Mouse (Mus musculus) bone marrow, adult 2 months (tissue): ENCODE measurements around the gene Rsg1. TPM values are rescaled to one million over a fixed set of nuclear protein-coding genes. Genes with fewer than 3 reads are reported as not detected.

Experiments
- H3K27ac ChIP-seq: fragments of 200-500 bp; 2 replicates; pipeline ENCODE4 v1.5.1; 2012; ENCODE audit warnings: low read depth, mild to moderate bottlenecking, control low read depth, inconsistent platforms, low read length; ENCODE audit not compliant: control insufficient read depth, poor library complexity, insufficient read depth
- H3K4me1 ChIP-seq: fragments of 200-500 bp; 2 replicates; pipeline ENCODE4 v1.6.1; 2011; ENCODE audit warnings: low read length; ENCODE audit not compliant: control insufficient read depth, insufficient read depth
- H3K4me3 ChIP-seq: fragments of 200-500 bp; replicated peaks from 2 replicates; pipeline ENCODE3; 2011; ENCODE audit warnings: mild to moderate bottlenecking, low read depth, low read length, control low read depth; ENCODE audit not compliant: control insufficient read depth
- CTCF ChIP-seq: fragments of 200-500 bp; IDR thresholded peaks from 2 replicates; pipeline ENCODE4 v1.5.1; 2011; ENCODE audit warnings: low read length, control low read depth; ENCODE audit not compliant: control insufficient read depth, insufficient read depth
- POLR2A ChIP-seq: fragments of 200-500 bp; IDR thresholded peaks from 2 replicates; pipeline ENCODE4 v1.6.1; 2011; ENCODE audit warnings: low read depth, mild to moderate bottlenecking, control low read depth, low read length, borderline replicate concordance; ENCODE audit not compliant: control insufficient read depth
- WGBS: fragments of 180-500 bp; shearing (Covaris S2); methylation state at CpG from one replicate; pipeline ENCODE4 v1.1.7; 2018; 5-methylcytosine and 5-hydroxymethylcytosine counted together
- polyA plus RNA-seq: library from polyadenylated mRNA; stranded (reverse); fragments of >200 nt; gene quantifications from 2 replicates; pipeline ENCODE4 v1.2.4, GENCODE M21; 2011; ENCODE audit warnings: low replicate concordance; ENCODE audit not compliant: missing spikeins, insufficient read depth, insufficient read length

Gene Rsg1
- polyA plus RNA-seq, 1 experiment: 2.1 TPM

DNA sequence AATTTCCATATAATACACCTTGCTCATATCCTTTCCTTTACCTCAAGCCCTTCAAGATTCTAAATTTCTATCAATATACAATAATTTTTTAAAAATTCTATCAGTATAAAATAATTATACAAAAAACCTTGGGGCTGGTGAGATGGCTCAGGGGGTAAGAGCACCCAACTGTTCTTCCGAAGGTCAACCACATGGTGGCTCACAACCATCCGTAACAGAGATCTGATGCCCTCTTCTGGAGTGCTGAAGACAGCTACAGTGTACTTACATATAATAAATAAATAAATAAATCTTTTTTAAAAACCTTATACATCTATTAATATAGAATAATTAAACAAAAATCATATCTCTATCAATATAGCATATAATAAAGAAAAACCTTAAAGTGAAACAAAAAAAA, 8.1 kb downstream of the Rsg1 start:
- no peak overlapping the region for H3K27ac ChIP-seq
- no peaks in the 10 kb centered on the region for H3K4me1 ChIP-seq
- no peak for TF ChIP-seq CTCF
- TF ChIP-seq POLR2A: no peak
- H3K4me3 ChIP-seq: no peak overlapping the region
- 44% methylated on average over 2 of the region's 2 CpGs for WGBS

GRCm38 (mm10) chr4:141222752-141223151, 9.0 kb downstream of the Rsg1 start:
- H3K4me3 ChIP-seq: no peak overlapping the region
- H3K27ac ChIP-seq: no peak overlapping the region
- 66% methylated on average over 5 of the region's 5 CpGs for WGBS
- H3K4me1 ChIP-seq: no peaks in the 10 kb centered on the region
- TF ChIP-seq POLR2A (no peak), CTCF (no peak)

GRCm38 (mm10) chr4:141228687-141229086, 14.9 kb downstream of the Rsg1 start:
- TF ChIP-seq CTCF (no peak), POLR2A (no peak)

GRCm38 (mm10) chr4:141233196-141233595, 19.4 kb downstream of the Rsg1 start:
- Histone ChIP-seq H3K4me1 (no peaks in the 10 kb centered on the region), H3K4me3 (no peak overlapping the region), H3K27ac (no peak overlapping the region)
- WGBS: 83% methylated on average over 4 of the region's 4 CpGs
- TF ChIP-seq CTCF (no peak), POLR2A (no peak)

More at GRCm38 (mm10) chr4:141228687-141229086, 14.9 kb downstream of the Rsg1 start:
- H3K4me3 ChIP-seq: no peak overlapping the region
- H3K27ac ChIP-seq: no peak overlapping the region
- WGBS: 73% methylated on average over 7 of the region's 7 CpGs
- H3K4me1 ChIP-seq: no peaks in the 10 kb centered on the region

DNA sequence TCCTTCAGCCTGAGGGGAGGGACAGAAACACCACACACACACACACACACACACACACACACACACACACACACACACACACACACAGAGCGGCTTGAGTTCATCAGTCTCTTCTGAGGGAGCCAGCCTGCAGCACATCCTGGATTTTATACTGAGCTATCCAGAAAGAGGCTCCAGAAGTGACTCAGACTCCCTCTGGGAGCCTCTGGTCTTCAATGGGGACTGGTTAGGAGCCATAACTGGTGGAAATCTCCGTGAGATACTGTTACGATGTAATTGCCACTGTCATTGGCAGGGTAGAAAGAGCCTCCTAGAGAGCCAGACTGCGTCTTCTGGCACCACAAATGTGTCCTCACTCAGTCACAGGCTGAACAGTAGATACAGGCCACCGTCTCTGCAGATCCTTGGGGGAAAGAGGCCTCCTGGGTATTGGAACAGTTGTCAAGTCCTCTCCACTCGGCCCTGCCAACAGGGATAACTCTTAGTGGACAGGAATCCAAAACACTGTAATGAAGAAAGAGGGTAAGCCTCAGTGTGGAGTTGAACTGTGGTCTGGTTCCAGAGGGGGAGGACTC, 21.9 kb downstream of the Rsg1 start:
- Histone ChIP-seq H3K27ac (no peak overlapping the region), H3K4me1 (no peaks in the 10 kb centered on the region), H3K4me3 (no peak overlapping the region)
- 64% methylated on average over 6 of the region's 6 CpGs for WGBS
- no peak for TF ChIP-seq POLR2A
- no peak for TF ChIP-seq CTCF

GRCm38 (mm10) chr4:141236856-141237255, 23.1 kb downstream of the Rsg1 start:
- Histone ChIP-seq H3K4me1 (no peaks in the 10 kb centered on the region), H3K27ac (no peak overlapping the region), H3K4me3 (no peak overlapping the region)
- no peak for TF ChIP-seq POLR2A
- TF ChIP-seq CTCF: no peak
- 56% methylated on average over 3 of the region's 3 CpGs for WGBS

DNA sequence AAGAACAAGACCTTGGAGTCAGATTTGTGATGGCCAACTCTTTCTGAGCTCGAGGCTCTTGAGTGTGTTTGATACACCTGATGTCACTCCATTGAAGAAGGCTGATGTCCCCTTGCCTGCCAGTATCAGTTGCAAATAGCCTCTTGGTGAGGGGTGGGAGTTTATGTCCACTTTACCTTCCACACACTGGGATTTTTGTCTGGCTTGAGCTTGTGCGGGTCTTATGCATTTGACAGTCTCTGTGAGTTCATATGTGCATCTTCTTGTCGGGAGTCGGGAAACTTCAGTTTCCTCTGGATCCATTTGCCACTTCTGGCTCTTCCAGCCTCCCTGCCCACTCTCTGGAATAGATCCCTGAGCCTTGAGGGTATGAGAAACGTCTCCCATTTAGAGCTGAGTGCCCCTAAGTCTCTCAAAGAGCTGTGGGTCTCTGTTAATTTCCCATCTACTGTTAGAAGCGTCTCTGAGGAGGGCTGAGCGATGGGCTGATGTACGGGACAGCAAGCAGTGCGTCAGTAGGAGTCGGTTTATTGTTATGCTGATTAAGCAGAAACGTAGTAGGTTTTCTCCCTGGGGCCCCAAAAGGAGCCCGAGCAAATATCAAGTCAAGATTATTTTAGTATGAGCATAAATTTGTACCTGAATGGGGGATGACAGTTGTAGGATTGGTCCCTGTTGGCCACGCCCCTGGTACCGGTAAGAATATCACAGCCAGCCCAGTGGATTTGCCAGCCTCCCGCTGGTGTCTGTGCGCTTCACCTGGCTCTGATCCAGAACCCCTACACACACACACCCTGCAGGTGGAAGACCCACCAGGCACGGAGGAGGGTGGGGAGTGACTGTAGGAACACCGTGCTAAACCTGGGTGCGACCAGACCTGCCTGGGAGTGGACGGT, 25.0 kb downstream of the Rsg1 start:
- TF ChIP-seq CTCF (no peak), POLR2A (no peak)
- H3K27ac ChIP-seq: no peak overlapping the region
- WGBS: 8% methylated on average over 20 of the region's 20 CpGs
- H3K4me1 ChIP-seq: no peaks in the 10 kb centered on the region
- H3K4me3 ChIP-seq: no peak overlapping the region

- no peak within 1 kb of the TSS for H3K4me3 ChIP-seq
- TF ChIP-seq POLR2A (no peak), CTCF (no peak)
- H3K4me1 ChIP-seq: no peaks in the 10 kb centered on the region
- WGBS: 4% methylated on average over 31 of the region's 31 CpGs
- H3K27ac ChIP-seq: no peak within 1 kb of the TSS
Observed at GRCm38 (mm10) chr4:141239388-141240125, 25.8 kb downstream of the Rsg1 start, which contains the start of gene Arhgef19. Gene Arhgef19, plus strand, starts transcription at chr4:141239499.
